Mouse (Mus musculus) kidney, adult 2 months (tissue): ENCODE results near the gene Gm3002. TPM values are rescaled to one million over a fixed set of nuclear protein-coding genes. Genes with fewer than 3 reads are reported as not detected.
"Not testable (repeated sequence)": the region's sequence is repeated elsewhere in the genome, so short reads cannot be mapped to it uniquely, and the experiment has no call there.

Experiments
- DNase-seq: peaks from one replicate; pipeline ENCODE4 v3.0.0; 2021
- H3K27ac ChIP-seq: fragments of 200-500 bp; 2 replicates; pipeline ENCODE4 v1.5.1; 2012; ENCODE audit warnings: low read depth, low read length, control low read depth, inconsistent platforms; ENCODE audit not compliant: insufficient read depth
- H3K27me3 ChIP-seq: fragments of 200-500 bp; replicated peaks from 2 replicates; pipeline ENCODE4 v1.6.1; 2012; ENCODE audit warnings: mild to moderate bottlenecking, moderate library complexity, low read length, inconsistent platforms; ENCODE audit not compliant: control insufficient read depth, insufficient read depth
- H3K36me3 ChIP-seq: fragments of 200-500 bp; 2 replicates; pipeline ENCODE4 v1.6.1; 2012; ENCODE audit warnings: mild to moderate bottlenecking, moderate library complexity, low read length, inconsistent platforms; ENCODE audit not compliant: control insufficient read depth, insufficient read depth
- H3K4me1 ChIP-seq: fragments of 200-500 bp; 2 replicates; pipeline ENCODE4 v1.6.1; 2011; ENCODE audit warnings: low read length; ENCODE audit not compliant: control insufficient read depth, insufficient read depth
- H3K4me3 ChIP-seq: fragments of 200-500 bp; 2 replicates; pipeline ENCODE4 v1.5.1; 2011; ENCODE audit warnings: mild to moderate bottlenecking, low read depth, low read length, control low read depth; ENCODE audit not compliant: insufficient read depth
- WGBS: fragments of 180-500 bp; shearing (Covaris S2); methylation state at CpG from one replicate; pipeline ENCODE4 v1.1.7; 2018; 5-methylcytosine and 5-hydroxymethylcytosine counted together
- polyA plus RNA-seq: library from polyadenylated mRNA; depleted of rRNA; stranded (reverse); fragments of >200 nt; gene quantifications from 2 replicates; pipeline ENCODE4 v1.2.3, GENCODE M21; 2012; rRNA removed

Gene Gm3002
- not detected in 2 replicates for polyA plus RNA-seq

GRCm38 (mm10) chr14:3809774-3810173, at the start of gene Gm3002:
Gene Gm3002 (plus strand): TSS chr14:3810074.
- not testable (repeated sequence) for H3K36me3 ChIP-seq, DNase-seq, H3K27me3 ChIP-seq, H3K4me1 ChIP-seq, H3K27ac ChIP-seq, H3K4me3 ChIP-seq
- 0% methylated on average over 12 of the region's 31 CpGs for WGBS

GRCm38 (mm10) chr14:3845945-3846344, 36.1 kb downstream of the Gm3002 start, which contains the start of gene Gm3033:
Gene Gm3033 (plus strand): TSS chr14:3846245.
- H3K36me3 ChIP-seq, H3K27me3 ChIP-seq, DNase-seq, H3K4me3 ChIP-seq, H3K27ac ChIP-seq, H3K4me1 ChIP-seq: not testable (repeated sequence)
- WGBS = no CpG with 5 or more reads among the region's 2 CpGs

- H3K36me3 ChIP-seq, DNase-seq, H3K4me1 ChIP-seq, H3K27me3 ChIP-seq, H3K27ac ChIP-seq, H3K4me3 ChIP-seq: not testable (repeated sequence)
- no CpG with 5 or more reads among the region's 1 CpGs for WGBS
Observed at GRCm38 (mm10) chr14:3883872-3884271, 74.0 kb downstream of the Gm3002 start, which contains the start of gene Gm2916. Gene Gm2916 (plus strand): TSS chr14:3884172.

GRCm38 (mm10) chr14:3931456-3931855, 121.6 kb downstream of the Gm3002 start, which contains the start of gene Gm3029:
Gene Gm3029 (plus strand): TSS chr14:3931756.
- H3K4me3 ChIP-seq, H3K36me3 ChIP-seq, H3K27ac ChIP-seq, H3K4me1 ChIP-seq, DNase-seq, H3K27me3 ChIP-seq: not testable (repeated sequence)
- 55% methylated on average over 2 of the region's 2 CpGs for WGBS

- not testable (repeated sequence) for H3K4me1 ChIP-seq, H3K36me3 ChIP-seq, H3K4me3 ChIP-seq, H3K27me3 ChIP-seq, DNase-seq, H3K27ac ChIP-seq
- no CpG with 5 or more reads among the region's 2 CpGs for WGBS
Observed at GRCm38 (mm10) chr14:3963247-3963646, 153.4 kb downstream of the Gm3002 start, which contains the start of gene Gm3095. Gene Gm3095 (plus strand): TSS chr14:3963547.

GRCm38 (mm10) chr14:3998094-3998493, 188.2 kb downstream of the Gm3002 start, which contains the start of gene Gm3099:
Gene Gm3099 (plus strand): TSS chr14:3998394.
- H3K36me3 ChIP-seq, H3K4me3 ChIP-seq, H3K27me3 ChIP-seq, H3K27ac ChIP-seq, H3K4me1 ChIP-seq, DNase-seq: not testable (repeated sequence)
- WGBS = 58% methylated on average over 1 of the region's 3 CpGs

Other genes starting within 250 kb of the Gm3002 start
- gene Gm3012, start 175.6 kb upstream of the Gm3002 start, polyA plus RNA-seq = not detected in 2 replicates
- not detected in 2 replicates for gene Gm3020, start 158.0 kb upstream of the Gm3002 start, polyA plus RNA-seq
- not detected in 2 replicates for gene Gm3043, start 121.3 kb upstream of the Gm3002 start, polyA plus RNA-seq
- gene Gm3033, start 36.2 kb downstream of the Gm3002 start, polyA plus RNA-seq = not detected in 2 replicates
- not detected in 2 replicates for gene Gm2916, start 74.1 kb downstream of the Gm3002 start, polyA plus RNA-seq
- not detected in 2 replicates for gene Gm3029, start 121.7 kb downstream of the Gm3002 start, polyA plus RNA-seq
- not detected in 2 replicates for gene Gm3095, start 153.5 kb downstream of the Gm3002 start, polyA plus RNA-seq
- gene Gm3099, start 188.3 kb downstream of the Gm3002 start, polyA plus RNA-seq = not detected in 2 replicates
- gene Gm5796, start 213.9 kb downstream of the Gm3002 start, polyA plus RNA-seq = not detected in 2 replicates